Mouse (Mus musculus): ENCODE data around the gene Tbc1d23. TPM values are rescaled to one million over a fixed set of nuclear protein-coding genes. Genes with fewer than 3 reads are reported as not detected.

Tbc1d23 gene
- polyA plus RNA-seq, 1 experiment: 0.07 TPM

- Histone ChIP-seq H3K9me3 (ENCODE audit: control insufficient read depth, low read length) (no peaks in the 10 kb centered on the region), H3K27me3 (ENCODE audit: control insufficient read depth) (no peaks in the 10 kb centered on the region), H3K36me3 (ENCODE audit: control insufficient read depth) (peaks cover 87% of the 10 kb centered on the region), H3K4me3 (replicated peaks) (no peak overlapping the region), H3K4me1 (ENCODE audit: control insufficient read depth) (peaks cover 21% of the 10 kb centered on the region)
- no peak for TF ChIP-seq GATA1 (IDR thresholded peaks at IDR 0.05; ENCODE audit: low read length)
- TF ChIP-seq TAL1 (IDR thresholded peaks at IDR 0.05; ENCODE audit: low read length): no peak
Measured at GRCm38 (mm10) chr16:57159835-57160234, 71.5 kb downstream of the Tbc1d23 start.

GRCm38 (mm10) chr16:57157728-57158127 lies 73.6 kb downstream of the Tbc1d23 start:
- H3K4me1 ChIP-seq (ENCODE audit: control insufficient read depth): peaks cover 20% of the 10 kb centered on the region
- H3K27me3 ChIP-seq (ENCODE audit: control insufficient read depth): no peaks in the 10 kb centered on the region
- H3K36me3 ChIP-seq (ENCODE audit: control insufficient read depth): peaks cover 84% of the 10 kb centered on the region
- no peak for TF ChIP-seq GATA1 (IDR thresholded peaks at IDR 0.05; ENCODE audit: low read length)
- TF ChIP-seq TAL1 (IDR thresholded peaks at IDR 0.05; ENCODE audit: low read length): no peak
- H3K9me3 ChIP-seq (ENCODE audit: control insufficient read depth, low read length): no peaks in the 10 kb centered on the region
- no peak overlapping the region for H3K4me3 ChIP-seq (replicated peaks)

DNA sequence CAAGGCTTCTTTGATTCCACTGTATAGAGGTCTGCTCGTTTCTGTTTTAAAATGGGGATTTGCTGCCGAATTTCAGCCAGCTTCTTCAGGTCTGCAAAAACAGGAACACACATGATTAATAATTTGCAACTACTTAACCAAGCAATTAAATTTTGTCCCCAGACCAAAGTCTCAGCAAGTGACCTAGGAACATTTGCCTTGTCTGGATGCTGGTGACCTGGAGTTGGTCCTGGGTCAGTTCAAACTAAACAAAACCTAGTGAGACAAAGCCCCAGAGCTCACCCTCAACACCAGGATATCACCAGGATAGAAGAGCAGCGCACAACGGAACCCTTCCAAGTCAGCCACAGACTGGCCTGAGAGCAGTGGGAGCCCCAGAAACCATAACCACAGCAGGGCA lies 74.2 kb downstream of the Tbc1d23 start:
- Histone ChIP-seq H3K4me1 (ENCODE audit: control insufficient read depth) (peaks cover 20% of the 10 kb centered on the region), H3K9me3 (ENCODE audit: control insufficient read depth, low read length) (no peaks in the 10 kb centered on the region), H3K4me3 (replicated peaks) (no peak overlapping the region), H3K36me3 (ENCODE audit: control insufficient read depth) (peaks cover 87% of the 10 kb centered on the region), H3K27me3 (ENCODE audit: control insufficient read depth) (no peaks in the 10 kb centered on the region)
- no peak for TF ChIP-seq GATA1 (IDR thresholded peaks at IDR 0.05; ENCODE audit: low read length)
- no peak for TF ChIP-seq TAL1 (IDR thresholded peaks at IDR 0.05; ENCODE audit: low read length)

- no peaks in the 10 kb centered on the region for H3K9me3 ChIP-seq (ENCODE audit: control insufficient read depth, low read length)
- TF ChIP-seq GATA1 (IDR thresholded peaks at IDR 0.05; ENCODE audit: low read length) (no peak), TAL1 (IDR thresholded peaks at IDR 0.05; ENCODE audit: low read length) (no peak)
- H3K4me3 ChIP-seq (replicated peaks): no peak overlapping the region
- peaks cover 87% of the 10 kb centered on the region for H3K36me3 ChIP-seq (ENCODE audit: control insufficient read depth)
- H3K27me3 ChIP-seq (ENCODE audit: control insufficient read depth): no peaks in the 10 kb centered on the region
- peaks cover 20% of the 10 kb centered on the region for H3K4me1 ChIP-seq (ENCODE audit: control insufficient read depth)
Measured at GRCm38 (mm10) chr16:57155899-57156298, 75.4 kb downstream of the Tbc1d23 start.

- no peaks in the 10 kb centered on the region for H3K27me3 ChIP-seq (ENCODE audit: control insufficient read depth)
- peaks cover 81% of the 10 kb centered on the region for H3K36me3 ChIP-seq (ENCODE audit: control insufficient read depth)
- no peak for TF ChIP-seq GATA1 (IDR thresholded peaks at IDR 0.05; ENCODE audit: low read length)
- no peak for TF ChIP-seq TAL1 (IDR thresholded peaks at IDR 0.05; ENCODE audit: low read length)
- H3K9me3 ChIP-seq (ENCODE audit: control insufficient read depth, low read length): no peaks in the 10 kb centered on the region
- peaks cover 11% of the 10 kb centered on the region for H3K4me1 ChIP-seq (ENCODE audit: control insufficient read depth)
- H3K4me3 ChIP-seq (replicated peaks): no peak overlapping the region
Measured at GRCm38 (mm10) chr16:57151437-57151836, 79.9 kb downstream of the Tbc1d23 start.

- no peak overlapping the region for H3K4me3 ChIP-seq (replicated peaks)
- H3K9me3 ChIP-seq (ENCODE audit: control insufficient read depth, low read length): no peaks in the 10 kb centered on the region
- H3K27me3 ChIP-seq (ENCODE audit: control insufficient read depth): no peaks in the 10 kb centered on the region
- H3K4me1 ChIP-seq (ENCODE audit: control insufficient read depth): no peaks in the 10 kb centered on the region
- TF ChIP-seq GATA1 (IDR thresholded peaks at IDR 0.05; ENCODE audit: low read length) (no peak), TAL1 (IDR thresholded peaks at IDR 0.05; ENCODE audit: low read length) (no peak)
- H3K36me3 ChIP-seq (ENCODE audit: control insufficient read depth): peaks cover 73% of the 10 kb centered on the region
Measured at GRCm38 (mm10) chr16:57144741-57145140, 86.6 kb downstream of the Tbc1d23 start.

DNA sequence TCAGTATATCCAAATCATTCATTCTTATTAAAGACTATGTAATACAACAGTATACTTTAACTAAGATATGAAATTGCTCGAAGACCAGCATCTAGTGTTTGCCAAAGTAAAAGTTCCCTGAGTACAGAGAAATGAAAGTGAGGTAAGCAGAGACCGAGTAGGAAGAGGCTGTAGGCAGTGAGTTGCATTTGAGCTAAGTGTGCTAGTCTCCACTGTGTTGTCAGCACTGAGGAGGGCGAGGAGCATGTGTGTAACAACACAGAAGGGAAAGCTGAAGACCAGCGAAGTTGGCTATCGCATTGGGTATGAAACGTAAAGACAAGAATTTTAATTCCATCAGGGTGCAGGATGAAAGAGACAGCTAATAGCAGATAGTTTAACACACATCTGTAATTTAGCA lies 97.7 kb downstream of the Tbc1d23 start:
- TF ChIP-seq GATA1 (IDR thresholded peaks at IDR 0.05; ENCODE audit: low read length) (no peak), TAL1 (IDR thresholded peaks at IDR 0.05; ENCODE audit: low read length) (no peak)
- Histone ChIP-seq H3K4me3 (replicated peaks) (no peak overlapping the region), H3K4me1 (ENCODE audit: control insufficient read depth) (no peaks in the 10 kb centered on the region), H3K27me3 (ENCODE audit: control insufficient read depth) (no peaks in the 10 kb centered on the region), H3K36me3 (ENCODE audit: control insufficient read depth) (peaks cover 50% of the 10 kb centered on the region), H3K9me3 (ENCODE audit: control insufficient read depth, low read length) (no peaks in the 10 kb centered on the region)

GRCm38 (mm10) chr16:57132326-57132725 lies 99.0 kb downstream of the Tbc1d23 start:
- Histone ChIP-seq H3K4me3 (replicated peaks) (no peak overlapping the region), H3K36me3 (ENCODE audit: control insufficient read depth) (peaks cover 44% of the 10 kb centered on the region), H3K4me1 (ENCODE audit: control insufficient read depth) (peaks cover 2% of the 10 kb centered on the region), H3K27me3 (ENCODE audit: control insufficient read depth) (no peaks in the 10 kb centered on the region), H3K9me3 (ENCODE audit: control insufficient read depth, low read length) (no peaks in the 10 kb centered on the region)
- TF ChIP-seq TAL1 (IDR thresholded peaks at IDR 0.05; ENCODE audit: low read length) (no peak), GATA1 (IDR thresholded peaks at IDR 0.05; ENCODE audit: low read length) (no peak)

GRCm38 (mm10) chr16:57131544-57131943 lies 99.8 kb downstream of the Tbc1d23 start:
- Histone ChIP-seq H3K36me3 (ENCODE audit: control insufficient read depth) (peaks cover 38% of the 10 kb centered on the region), H3K4me1 (ENCODE audit: control insufficient read depth) (peaks cover 3% of the 10 kb centered on the region)
- TF ChIP-seq TAL1 (IDR thresholded peaks at IDR 0.05; ENCODE audit: low read length): no peak
- no peak for TF ChIP-seq GATA1 (IDR thresholded peaks at IDR 0.05; ENCODE audit: low read length)

GRCm38 (mm10) chr16:57130752-57131400 lies 100.4 kb downstream of the Tbc1d23 start:
- no peak overlapping the region for H3K4me3 ChIP-seq (replicated peaks)
- TF ChIP-seq GATA1 (IDR thresholded peaks at IDR 0.05; ENCODE audit: low read length) (no peak), TAL1 (IDR thresholded peaks at IDR 0.05; ENCODE audit: low read length) (no peak)

More at GRCm38 (mm10) chr16:57131544-57131943, 99.8 kb downstream of the Tbc1d23 start:
- Histone ChIP-seq H3K9me3 (ENCODE audit: control insufficient read depth, low read length) (no peaks in the 10 kb centered on the region), H3K27me3 (ENCODE audit: control insufficient read depth) (no peaks in the 10 kb centered on the region), H3K4me3 (replicated peaks) (no peak overlapping the region)

More at GRCm38 (mm10) chr16:57130752-57131400, 100.4 kb downstream of the Tbc1d23 start:
- H3K9me3 ChIP-seq (ENCODE audit: control insufficient read depth, low read length): no peaks in the 10 kb centered on the region
- H3K36me3 ChIP-seq (ENCODE audit: control insufficient read depth): peaks cover 34% of the 10 kb centered on the region
- peaks cover 6% of the 10 kb centered on the region for H3K4me1 ChIP-seq (ENCODE audit: control insufficient read depth)
- H3K27me3 ChIP-seq (ENCODE audit: control insufficient read depth): no peaks in the 10 kb centered on the region

All from erythroblast, embryonic 14.5 days (primary cell).